ENCODE assay signal across 25 mouse cellular contexts in the genomic region with DNA sequence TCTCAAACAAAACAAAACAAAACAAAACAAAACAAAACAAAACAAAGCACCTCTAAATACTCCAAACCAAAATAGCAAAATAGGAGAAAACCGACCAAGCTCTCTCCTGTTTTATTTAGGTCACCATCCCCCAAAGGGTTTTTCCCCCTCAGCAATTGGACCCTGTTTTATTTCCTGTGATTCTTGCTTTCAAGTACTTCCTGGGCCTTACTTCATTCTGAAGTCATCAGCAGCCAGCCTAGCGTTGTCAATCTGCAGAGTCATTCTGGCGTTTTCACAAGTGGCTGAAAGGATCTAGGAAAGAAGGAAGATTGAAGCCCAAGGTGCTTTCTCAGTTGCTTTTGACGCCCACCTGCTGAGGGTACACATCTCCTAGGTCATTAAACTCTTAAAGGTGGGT. TPM values are rescaled to one million over a fixed set of nuclear protein-coding genes. Genes with fewer than 3 reads are reported as not detected.
"Had no signal": no experiment of that assay in that cellular context is flagged by ENCODE, and none has a peak within 500 bp of the region (broad histone marks: within the 10 kb centered on the region; RNA-seq: fewer than 3 reads in every experiment).

No protein-coding gene starts in this region.

- H3K27ac ChIP-seq: limb, embryonic 13.5 days; liver, embryonic 14.5 days; midbrain, embryonic 13.5 days; neural tube, embryonic 12.5 days had no signal

- H3K4me1 ChIP-seq: neural tube, embryonic 12.5 days had no signal

- H3K4me3 ChIP-seq: limb, embryonic 13.5 days; midbrain, embryonic 13.5 days; myocyte; neural tube, embryonic 12.5 days had no signal

- ATAC-seq: lung, postnatal 0 days; midbrain, embryonic 13.5 days had no signal

- H3K27me3 ChIP-seq: limb, embryonic 13.5 days; midbrain, embryonic 13.5 days; neural tube, embryonic 12.5 days had no signal

- DNase-seq: kidney, postnatal 10 days; left cerebral cortex, postnatal 4 days; lung, adult 2 months; lung, postnatal 36 days; right cerebral cortex, postnatal 4 days; spleen, adult 18-20 months; thymus, adult 18-20 months; thymus, postnatal 14 days had no signal

RNA-seq across cellular contexts. Expression of a gene that starts 1.7 kb away (rescaled TPM):
- total RNA-seq: layer of hippocampus, adult 8-10 months; layer of hippocampus, postnatal 14 days; left cerebral cortex, adult 18-20 months; left cerebral cortex, postnatal 10 days; left cerebral cortex, postnatal 4 days; liver, adult 2 months; megakaryocyte progenitor cell, adult 5-6 weeks; neutrophil, adult 5-6 weeks had no signal
- polyA plus RNA-seq: kidney, embryonic 14.5 days; large intestine, adult 2 months; liver, adult 2 months; liver, embryonic 14.5 days; lung, adult 2 months; lung, postnatal 0 days; midbrain, embryonic 13.5 days; myocyte; urinary bladder, adult 2 months had no signal

RNA-seq across cellular contexts. Expression of a gene that starts 39.4 kb away (rescaled TPM):
- total RNA-seq: layer of hippocampus, adult 8-10 months; layer of hippocampus, postnatal 14 days; left cerebral cortex, adult 18-20 months; left cerebral cortex, postnatal 10 days; left cerebral cortex, postnatal 4 days; liver, adult 2 months; megakaryocyte progenitor cell, adult 5-6 weeks; neutrophil, adult 5-6 weeks had no signal
- polyA plus RNA-seq: kidney, embryonic 14.5 days; large intestine, adult 2 months; limb, embryonic 13.5 days; liver, adult 2 months; liver, embryonic 14.5 days; lung, adult 2 months; midbrain, embryonic 13.5 days; myocyte; stomach, embryonic 14.5 days; urinary bladder, adult 2 months had no signal

RNA-seq across cellular contexts. Expression of a gene that starts 39.4 kb away (rescaled TPM):
- total RNA-seq: megakaryocyte progenitor cell, adult 5-6 weeks had no signal
- polyA plus RNA-seq: liver, adult 2 months had no signal

RNA-seq across cellular contexts. Expression of a gene that starts 54.4 kb away (rescaled TPM):
- total RNA-seq: layer of hippocampus, adult 8-10 months; left cerebral cortex, adult 18-20 months; left cerebral cortex, postnatal 4 days; liver, adult 2 months; megakaryocyte progenitor cell, adult 5-6 weeks; neutrophil, adult 5-6 weeks had no signal
- polyA plus RNA-seq: kidney, embryonic 14.5 days; large intestine, adult 2 months; limb, embryonic 13.5 days; liver, adult 2 months; liver, embryonic 14.5 days; lung, adult 2 months; lung, postnatal 0 days; myocyte; stomach, embryonic 14.5 days; urinary bladder, adult 2 months had no signal
